Comparison of ENCODE assay signal across 32 mouse cellular contexts in the genomic region with DNA sequence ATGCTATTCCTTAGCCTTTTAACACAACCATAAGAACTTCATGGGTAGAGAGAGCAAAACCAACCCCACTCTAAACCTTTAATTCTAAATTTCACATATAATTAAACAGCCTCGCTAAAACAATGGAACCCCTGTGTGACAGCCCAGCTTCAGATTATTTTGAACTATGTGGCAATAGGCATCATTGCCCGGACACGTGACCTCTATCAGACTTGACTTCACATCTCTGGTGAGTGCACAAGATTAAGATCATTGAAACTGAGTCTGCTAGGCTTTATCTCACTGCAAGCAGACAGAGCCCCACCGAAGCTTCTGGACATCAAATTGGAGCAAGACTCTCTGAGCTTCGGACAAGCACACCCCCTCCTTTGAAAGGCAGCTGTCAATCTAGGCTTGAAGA.
"Had no signal": no experiment of that assay in that cellular context is flagged by ENCODE, and none has a peak within 500 bp of the region (broad histone marks: within the 10 kb centered on the region; RNA-seq: fewer than 3 reads in every experiment).

No protein-coding gene starts in this region.

- ATAC-seq: liver, embryonic 12.5 days; liver, postnatal 0 days; lung, postnatal 0 days; midbrain, embryonic 13.5 days; midbrain, embryonic 15.5 days; midbrain, embryonic 16.5 days had no signal

- H3K4me1 ChIP-seq: limb, embryonic 10.5 days; limb, embryonic 12.5 days; limb, embryonic 13.5 days; limb, embryonic 15.5 days; liver, embryonic 12.5 days; liver, embryonic 13.5 days; liver, embryonic 15.5 days; lung, embryonic 15.5 days; megakaryocyte, embryonic 14.5 days; midbrain, embryonic 10.5 days; midbrain, embryonic 12.5 days; midbrain, embryonic 13.5 days; midbrain, embryonic 15.5 days; neural tube, embryonic 12.5 days; neural tube, embryonic 13.5 days had no signal

- H3K9me3 ChIP-seq: limb, embryonic 10.5 days; limb, embryonic 12.5 days; limb, embryonic 15.5 days; liver, embryonic 12.5 days; liver, embryonic 13.5 days; liver, embryonic 15.5 days; lung, embryonic 15.5 days; midbrain, embryonic 10.5 days; midbrain, embryonic 12.5 days; midbrain, embryonic 13.5 days; midbrain, embryonic 15.5 days; neural tube, embryonic 12.5 days; neural tube, embryonic 13.5 days had no signal

- H3K27me3 ChIP-seq: limb, embryonic 12.5 days; limb, embryonic 15.5 days; liver, embryonic 13.5 days; liver, embryonic 15.5 days; lung, embryonic 15.5 days; midbrain, embryonic 12.5 days; midbrain, embryonic 13.5 days; midbrain, embryonic 15.5 days; neural tube, embryonic 12.5 days; neural tube, embryonic 13.5 days had no signal

- H3K4me2 ChIP-seq: limb, embryonic 12.5 days; limb, embryonic 13.5 days; limb, embryonic 15.5 days; liver, embryonic 11.5 days; liver, embryonic 12.5 days; liver, embryonic 13.5 days; liver, embryonic 15.5 days; lung, embryonic 14.5 days; lung, embryonic 15.5 days; midbrain, embryonic 11.5 days; midbrain, embryonic 12.5 days; midbrain, embryonic 13.5 days; midbrain, embryonic 15.5 days; neural tube, embryonic 12.5 days; neural tube, embryonic 13.5 days had no signal

- H3K9ac ChIP-seq: limb, embryonic 12.5 days; limb, embryonic 13.5 days; limb, embryonic 15.5 days; liver, embryonic 12.5 days; liver, embryonic 13.5 days; liver, embryonic 14.5 days; liver, embryonic 15.5 days; liver, postnatal 0 days; lung, embryonic 14.5 days; lung, embryonic 15.5 days; midbrain, embryonic 12.5 days; midbrain, embryonic 13.5 days; midbrain, embryonic 15.5 days; neural tube, embryonic 12.5 days; neural tube, embryonic 13.5 days had no signal

- H3K36me3 ChIP-seq: limb, embryonic 10.5 days; limb, embryonic 12.5 days; limb, embryonic 13.5 days; limb, embryonic 15.5 days; liver, embryonic 12.5 days; liver, embryonic 13.5 days; liver, embryonic 15.5 days; lung, embryonic 15.5 days; midbrain, embryonic 10.5 days; midbrain, embryonic 12.5 days; midbrain, embryonic 13.5 days; midbrain, embryonic 15.5 days; neural tube, embryonic 12.5 days; neural tube, embryonic 13.5 days had no signal

- H3K27ac ChIP-seq: limb, embryonic 10.5 days; limb, embryonic 12.5 days; limb, embryonic 13.5 days; limb, embryonic 15.5 days; liver, embryonic 12.5 days; liver, embryonic 13.5 days; liver, embryonic 14.5 days; liver, embryonic 15.5 days; lung, embryonic 15.5 days; macrophage; midbrain, embryonic 10.5 days; midbrain, embryonic 12.5 days; midbrain, embryonic 13.5 days; midbrain, embryonic 15.5 days; neural tube, embryonic 12.5 days; neural tube, embryonic 13.5 days had no signal

- DNase-seq: left cerebral cortex, postnatal 4 days; liver; liver, embryonic 13.5 days; liver, postnatal 0 days; lung, adult 18-20 months; lung, embryonic 14.5 days; lung, postnatal 10 days; lung, postnatal 14 days; lung, postnatal 36 days; lung, postnatal 4 days; midbrain, embryonic 14.5 days had no signal

- H3K4me3 ChIP-seq: limb, embryonic 10.5 days; limb, embryonic 12.5 days; limb, embryonic 13.5 days; limb, embryonic 15.5 days; liver, embryonic 12.5 days; liver, embryonic 13.5 days; liver, embryonic 15.5 days; lung, embryonic 15.5 days; megakaryocyte, embryonic 14.5 days; midbrain, embryonic 10.5 days; midbrain, embryonic 12.5 days; midbrain, embryonic 13.5 days; midbrain, embryonic 15.5 days; myocyte; neural tube, embryonic 12.5 days; neural tube, embryonic 13.5 days had no signal
